Mouse (Mus musculus) layer of hippocampus, adult 9-11 months (tissue): Measurements from ENCODE around the gene Elmo1.

Experiments
- DNase-seq: peaks from one replicate; pipeline ENCODE4 v3.0.0; 2022

The Elmo1 gene

DNA sequence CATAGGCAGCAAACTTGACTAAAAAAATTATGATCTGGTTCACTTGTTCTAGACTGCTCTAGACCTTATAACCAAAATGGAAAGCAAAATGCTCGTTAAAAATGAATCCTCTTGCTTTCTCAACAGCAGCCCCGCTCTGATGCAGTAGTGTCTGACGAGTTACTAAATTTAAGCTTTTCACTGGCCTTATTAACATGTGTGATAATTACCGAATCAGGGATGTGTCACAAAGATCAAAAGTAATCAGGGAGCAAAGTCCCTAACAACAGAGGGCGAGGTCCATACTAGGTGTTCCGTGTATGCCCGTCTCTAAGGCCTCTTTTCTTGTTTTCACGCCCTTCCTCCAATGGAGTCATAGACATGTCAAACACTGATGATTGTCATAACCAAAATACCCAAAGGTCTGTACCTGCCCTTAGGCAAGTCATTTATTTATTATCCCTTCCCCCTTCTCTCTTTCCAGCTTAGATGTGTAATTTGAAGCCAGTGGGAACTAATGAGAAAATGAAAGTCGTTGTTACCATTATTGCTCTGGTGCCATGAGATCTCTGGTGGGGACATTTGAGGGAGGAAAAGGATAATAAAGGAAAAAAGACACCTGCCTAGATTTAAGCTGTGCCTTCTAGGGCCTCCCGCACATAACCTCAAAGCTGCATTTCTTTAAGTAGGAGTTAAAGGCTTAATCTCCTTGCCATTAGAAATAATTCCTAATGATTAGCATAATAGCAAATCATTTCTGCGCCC is 316.2 kb downstream of the Elmo1 start:
- no peak for DNase-seq

- no peak for DNase-seq
These were observed 320.1 kb downstream of the Elmo1 start for GRCm38 (mm10) chr13:20410306-20411101.

- DNase-seq: no peak
These were observed 326.6 kb downstream of the Elmo1 start for GRCm38 (mm10) chr13:20416691-20417660.

DNA sequence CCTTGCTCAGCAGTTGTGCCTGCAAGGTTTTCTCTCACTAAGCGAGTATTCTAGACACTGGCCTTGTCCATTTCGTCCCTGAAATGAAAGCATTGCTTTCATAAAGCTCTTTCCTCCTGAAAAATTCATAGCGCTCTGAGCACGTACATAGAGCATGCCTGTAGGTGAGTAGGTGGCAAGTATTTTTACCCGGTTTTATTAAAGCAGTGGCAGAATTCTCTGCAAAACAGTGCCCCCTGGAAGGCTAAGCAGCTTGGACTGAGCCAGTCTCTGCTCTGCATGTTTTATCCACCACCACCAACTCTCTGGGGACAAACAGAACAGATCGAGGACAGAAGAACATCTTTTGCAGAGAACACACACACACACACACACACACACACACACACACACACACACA is 340.6 kb downstream of the Elmo1 start:
- DNase-seq: no peak

DNA sequence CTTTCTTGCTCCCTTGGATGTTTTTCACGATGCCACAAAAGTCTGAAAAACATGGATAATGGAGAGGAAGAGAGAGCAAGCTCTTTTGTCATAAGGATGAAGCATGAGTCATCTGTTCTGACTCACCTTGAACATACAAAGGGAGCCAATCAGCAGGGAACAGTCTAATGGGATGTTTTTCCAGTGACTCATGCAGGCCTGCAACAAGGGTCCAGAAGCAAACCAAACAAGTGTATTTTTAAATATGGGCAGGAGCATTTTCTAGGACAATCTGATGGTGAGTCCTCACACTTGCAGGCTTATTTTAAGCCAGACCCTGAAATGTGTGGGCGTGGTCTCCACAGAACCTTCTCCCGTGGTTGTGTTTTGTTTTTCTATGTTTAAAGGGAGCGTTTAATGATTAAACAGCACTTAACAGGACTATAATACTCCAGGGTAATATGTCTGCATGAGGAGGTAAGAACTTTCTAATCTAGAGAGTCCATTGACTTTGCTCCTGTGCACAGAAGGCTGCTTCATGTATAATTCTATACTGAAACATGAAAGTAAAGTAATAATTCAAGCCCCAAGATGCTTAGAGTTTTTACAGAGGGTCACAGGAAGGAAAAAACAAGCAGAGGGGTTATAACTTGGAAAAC is 342.9 kb downstream of the Elmo1 start:
- peak; percentile 19 for DNase-seq

DNA sequence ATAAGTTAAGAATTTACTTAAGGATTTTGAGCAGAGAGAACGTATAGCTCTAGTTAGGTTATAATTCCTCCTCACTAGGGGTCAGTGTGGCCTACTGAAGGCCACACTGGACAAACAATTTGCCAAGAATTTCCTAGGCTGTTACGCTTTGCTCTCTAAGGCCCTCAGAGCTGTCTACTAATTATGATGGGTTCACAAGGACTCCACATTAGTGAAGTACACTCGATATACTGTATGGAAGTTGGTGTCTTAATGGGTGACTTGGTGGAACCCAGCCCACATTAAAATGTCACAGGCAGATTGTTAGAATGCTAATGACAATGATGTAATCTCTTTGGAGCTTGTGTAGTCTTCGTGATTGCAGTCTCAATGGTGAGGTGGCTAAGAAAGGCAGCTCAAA is 343.7 kb downstream of the Elmo1 start:
- no peak for DNase-seq

GRCm38 (mm10) chr13:20439488-20439887 is 349.1 kb downstream of the Elmo1 start:
- no peak for DNase-seq

DNA sequence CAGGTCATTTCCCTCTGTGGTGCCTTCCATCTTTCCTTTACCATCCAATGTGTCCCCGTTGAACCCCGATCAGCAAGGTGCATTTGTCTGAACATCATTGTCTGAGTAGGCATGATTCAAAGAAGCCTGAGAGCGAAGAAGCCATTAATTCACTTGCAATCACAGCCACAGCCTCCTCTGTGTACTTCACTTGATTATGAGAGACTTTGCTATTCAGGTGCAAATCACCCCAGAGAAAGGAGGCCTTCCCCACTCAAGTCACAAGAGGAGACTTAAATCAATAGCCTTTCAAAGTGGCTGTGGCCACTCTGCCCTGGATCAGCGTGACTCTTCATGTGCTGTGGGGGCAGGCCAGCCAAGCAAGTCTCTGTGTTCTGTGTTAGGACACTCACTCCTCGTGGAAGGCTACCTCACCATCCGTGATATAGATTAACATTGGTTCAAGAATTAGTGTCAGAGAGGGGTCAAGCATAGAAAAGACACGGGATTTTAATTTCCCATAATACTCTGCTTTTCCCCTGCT is 360.5 kb downstream of the Elmo1 start:
- DNase-seq: no peak

DNA sequence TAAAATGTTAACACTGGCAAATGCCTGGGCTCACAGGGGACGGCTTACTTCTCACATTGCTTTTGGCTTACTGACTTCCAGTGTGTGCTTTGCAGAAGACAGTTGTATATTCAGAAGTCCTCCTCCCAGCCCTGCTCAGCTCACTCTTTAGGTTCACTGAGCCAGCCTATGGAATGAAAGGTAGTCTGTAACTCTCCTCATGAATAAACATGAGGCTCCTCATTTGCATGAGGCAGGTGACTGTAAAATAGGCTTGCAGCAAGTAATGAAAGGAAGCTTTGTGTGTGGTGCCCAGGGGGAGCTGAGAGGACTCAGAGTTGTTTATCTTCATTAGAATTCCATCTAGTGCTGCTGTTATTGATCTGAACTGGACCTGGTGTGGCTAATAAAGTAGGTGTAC is 364.0 kb downstream of the Elmo1 start:
- DNase-seq: no peak

DNA sequence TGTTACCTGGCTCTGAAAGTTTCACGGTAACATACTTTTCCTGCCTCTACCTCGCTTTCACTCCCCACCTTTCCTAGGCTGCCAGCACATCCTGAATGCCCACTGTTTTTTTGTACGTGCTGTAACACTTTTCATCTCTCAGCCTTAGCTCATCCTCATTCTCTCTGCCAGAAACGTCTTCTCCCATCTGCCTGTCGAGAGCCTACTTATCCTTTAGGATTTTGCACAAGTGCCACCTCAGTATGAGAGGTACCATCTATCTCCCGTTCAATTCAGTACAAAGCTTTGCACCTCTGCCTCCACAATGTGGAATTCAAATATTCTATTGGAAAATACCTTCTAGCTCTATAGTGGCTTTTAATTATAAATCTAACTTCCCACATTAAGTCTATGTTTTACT is 369.7 kb downstream of the Elmo1 start:
- no peak for DNase-seq

- DNase-seq: no peak
These were observed 371.2 kb downstream of the Elmo1 start for GRCm38 (mm10) chr13:20461616-20462015.

- DNase-seq: no peak
These were observed 373.8 kb downstream of the Elmo1 start for GRCm38 (mm10) chr13:20464161-20464560.

DNA sequence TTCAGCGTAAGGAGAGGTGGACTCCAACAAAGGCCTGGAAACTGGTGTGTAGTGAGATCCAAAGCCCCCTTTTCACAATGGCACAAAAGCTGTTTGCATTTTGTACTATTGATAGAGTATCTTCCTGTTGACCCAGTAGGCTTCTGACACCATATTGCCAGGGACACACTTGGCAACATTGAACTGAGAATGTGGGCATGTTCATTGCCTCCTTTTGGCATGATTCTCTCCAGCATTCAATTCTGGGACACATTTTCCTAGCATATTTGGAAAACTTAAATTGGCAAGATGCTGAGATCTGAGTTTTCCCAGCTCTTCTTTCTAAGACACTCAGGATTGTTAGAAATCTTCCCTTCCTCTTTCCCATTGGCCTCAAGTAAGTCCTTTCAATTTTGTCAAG is 377.0 kb downstream of the Elmo1 start:
- no peak for DNase-seq

DNA sequence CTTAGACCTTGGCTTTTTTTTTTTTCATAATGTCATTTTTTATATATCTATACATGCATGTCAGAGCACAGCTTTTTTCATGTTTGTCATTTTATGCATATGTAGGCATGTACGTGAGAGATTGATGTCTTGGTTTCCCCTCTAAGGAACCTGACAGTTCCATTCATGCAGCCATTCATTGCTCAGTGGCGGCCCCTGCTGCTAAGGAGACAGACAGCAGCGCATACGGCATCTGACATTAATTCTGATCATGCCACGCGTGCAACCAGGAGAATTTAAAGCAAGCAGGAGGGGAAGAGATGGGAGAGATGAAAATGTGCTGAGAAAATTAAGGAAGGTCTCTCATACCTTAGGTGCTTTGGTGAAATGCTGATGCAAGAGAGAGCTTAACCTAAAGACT is 381.3 kb downstream of the Elmo1 start:
- DNase-seq: peak; percentile 73

- peak; percentile 63 for DNase-seq
These were observed 382.0 kb downstream of the Elmo1 start for GRCm38 (mm10) chr13:20472301-20472831.

GRCm38 (mm10) chr13:20472891-20473539 is 382.6 kb downstream of the Elmo1 start:
- DNase-seq: peak; percentile 69

GRCm38 (mm10) chr13:20473641-20474078 is 383.3 kb downstream of the Elmo1 start:
- no peak for DNase-seq

DNA sequence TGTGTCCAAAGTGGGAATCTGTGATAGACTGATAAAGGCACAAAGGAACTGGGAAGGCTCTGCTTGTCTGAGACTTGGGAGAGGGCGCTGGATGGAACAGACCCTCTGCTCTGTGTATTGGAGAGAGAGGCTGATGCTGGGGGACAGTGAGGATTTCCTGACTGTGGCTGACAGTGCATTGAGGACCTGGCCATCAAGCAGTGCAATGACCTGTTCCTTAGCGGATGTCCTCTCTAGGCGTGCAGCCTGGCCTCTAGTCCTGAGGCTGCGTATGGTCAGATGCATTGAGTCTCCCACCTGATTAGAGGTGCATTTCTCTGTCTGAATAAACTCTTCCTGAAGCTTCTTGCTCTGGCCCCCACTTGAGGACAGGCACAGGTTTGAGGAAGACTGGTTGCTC is 384.2 kb downstream of the Elmo1 start:
- DNase-seq: no peak

DNA sequence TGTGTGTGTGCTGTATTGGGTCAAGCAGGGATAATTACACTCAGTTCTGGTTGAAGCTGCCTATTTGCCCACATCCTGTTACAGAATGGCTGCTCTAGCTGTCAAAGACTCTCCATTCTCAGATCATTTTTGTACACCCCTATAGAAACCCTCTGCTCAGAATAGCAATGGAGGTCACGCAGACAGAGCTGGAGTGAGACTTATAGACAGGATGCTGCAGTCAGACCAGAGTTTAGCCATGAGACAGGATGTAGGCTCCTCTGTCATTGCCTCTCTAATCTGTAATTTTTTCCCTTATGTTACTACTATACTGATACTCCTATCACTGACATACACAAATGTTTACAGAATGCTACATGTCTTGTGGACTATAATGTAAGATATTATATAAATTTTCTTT is 391.4 kb downstream of the Elmo1 start:
- DNase-seq: no peak

- DNase-seq: no peak
These were observed 398.7 kb downstream of the Elmo1 start for GRCm38 (mm10) chr13:20489110-20489509.

DNA sequence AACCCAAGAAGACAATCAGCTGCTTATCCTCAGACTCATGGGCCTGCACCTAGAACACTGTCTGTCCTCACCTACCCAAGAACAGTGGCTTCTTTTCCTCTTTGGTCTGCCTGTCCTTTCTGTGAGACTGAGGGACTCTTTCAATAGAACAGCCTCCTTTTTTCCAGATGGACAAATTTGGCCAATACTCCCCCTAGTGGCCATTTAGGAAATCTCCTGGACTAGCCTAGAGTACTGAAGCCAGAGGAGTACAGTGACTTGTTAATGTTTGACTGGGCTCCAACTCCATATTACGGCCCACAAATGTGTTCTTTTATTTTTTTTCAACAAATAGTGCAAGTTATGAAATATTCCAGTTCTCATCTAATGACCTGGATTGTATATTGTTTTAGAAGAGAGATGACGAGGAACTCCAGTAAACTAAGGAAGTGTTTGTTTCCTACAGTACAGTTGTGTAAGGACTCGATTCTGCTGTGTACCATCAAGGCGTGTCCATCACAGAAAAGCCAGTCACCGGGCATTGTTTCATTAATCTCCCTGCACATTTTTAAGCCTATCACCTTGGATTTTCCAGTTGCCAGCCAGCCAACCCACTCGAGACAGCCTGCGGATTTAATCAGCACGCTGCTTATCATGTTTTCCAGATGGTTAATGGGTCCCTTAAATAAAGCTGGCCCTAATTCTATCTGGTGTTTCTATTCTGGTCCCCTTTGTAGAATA is 399.5 kb downstream of the Elmo1 start:
- DNase-seq: no peak
